Mouse (Mus musculus): Measurements from ENCODE around the gene Vezt. TPM values are rescaled to one million over a fixed set of nuclear protein-coding genes. Genes with fewer than 3 reads are reported as not detected.

Vezt gene
- total and polyA plus RNA-seq, 2 experiments: 6.5 to 9.2 TPM

- no peak overlapping the region for H3K4me3 ChIP-seq (ENCODE audit: insufficient read depth, low read depth, low read length)
- peaks cover 27% of the 10 kb centered on the region for H3K36me3 ChIP-seq (ENCODE audit: control insufficient read depth, insufficient read depth, low read length)
- no peak for DNase-seq (ENCODE audit: extremely low read depth, low read depth, low spot score)
- H3K4me1 ChIP-seq (ENCODE audit: control insufficient read depth, insufficient read depth, low read length): no peaks in the 10 kb centered on the region
- H3K27ac ChIP-seq (replicated peaks; ENCODE audit: insufficient read depth, low read depth, low read length): no peak overlapping the region
- H3K79me2 ChIP-seq (ENCODE audit: control insufficient read depth, insufficient read depth, low read length): no peaks in the 10 kb centered on the region
- TF ChIP-seq POLR2A (IDR thresholded peaks at IDR 0.05; ENCODE audit: extremely low read depth, insufficient read depth, low read length) (no peak), CTCF (IDR thresholded peaks at IDR 0.05; ENCODE audit: low read depth, low read length) (no peak)
- WGBS: 83% methylated on average over 10 of the region's 10 CpGs
- H3K27me3 ChIP-seq (ENCODE audit: control insufficient read depth, insufficient read depth, low read length): no peaks in the 10 kb centered on the region
- H3K9ac ChIP-seq (ENCODE audit: low read depth, low read length): no peak overlapping the region
Observed at GRCm38 (mm10) chr10:94000223-94000622, 35.4 kb downstream of the Vezt start.

GRCm38 (mm10) chr10:93999357-93999756, 36.3 kb downstream of the Vezt start:
- Histone ChIP-seq H3K27ac (replicated peaks; ENCODE audit: insufficient read depth, low read depth, low read length) (no peak overlapping the region), H3K27me3 (ENCODE audit: control insufficient read depth, insufficient read depth, low read length) (no peaks in the 10 kb centered on the region), H3K36me3 (ENCODE audit: control insufficient read depth, insufficient read depth, low read length) (peaks cover 27% of the 10 kb centered on the region), H3K9ac (ENCODE audit: low read depth, low read length) (no peak overlapping the region), H3K4me3 (ENCODE audit: insufficient read depth, low read depth, low read length) (no peak overlapping the region), H3K79me2 (ENCODE audit: control insufficient read depth, insufficient read depth, low read length) (no peaks in the 10 kb centered on the region), H3K4me1 (ENCODE audit: control insufficient read depth, insufficient read depth, low read length) (no peaks in the 10 kb centered on the region)
- DNase-seq (ENCODE audit: extremely low read depth, low read depth, low spot score): peak; percentile 19
- WGBS: 79% methylated on average over 1 of the region's 1 CpGs
- TF ChIP-seq CTCF (IDR thresholded peaks at IDR 0.05; ENCODE audit: low read depth, low read length) (no peak), POLR2A (IDR thresholded peaks at IDR 0.05; ENCODE audit: extremely low read depth, insufficient read depth, low read length) (no peak)

- WGBS: 97% methylated on average over 1 of the region's 1 CpGs
- DNase-seq (ENCODE audit: extremely low read depth, low read depth, low spot score): no peak
Observed at GRCm38 (mm10) chr10:93995100-93995499, 40.5 kb downstream of the Vezt start.

GRCm38 (mm10) chr10:93994136-93994535, 41.5 kb downstream of the Vezt start:
- Histone ChIP-seq H3K9ac (ENCODE audit: low read depth, low read length) (no peak overlapping the region), H3K27me3 (ENCODE audit: control insufficient read depth, insufficient read depth, low read length) (no peaks in the 10 kb centered on the region), H3K79me2 (ENCODE audit: control insufficient read depth, insufficient read depth, low read length) (no peaks in the 10 kb centered on the region), H3K4me3 (ENCODE audit: insufficient read depth, low read depth, low read length) (no peak overlapping the region), H3K36me3 (ENCODE audit: control insufficient read depth, insufficient read depth, low read length) (peaks cover 25% of the 10 kb centered on the region), H3K4me1 (ENCODE audit: control insufficient read depth, insufficient read depth, low read length) (no peaks in the 10 kb centered on the region), H3K27ac (replicated peaks; ENCODE audit: insufficient read depth, low read depth, low read length) (no peak overlapping the region)
- TF ChIP-seq POLR2A (IDR thresholded peaks at IDR 0.05; ENCODE audit: extremely low read depth, insufficient read depth, low read length) (no peak), CTCF (IDR thresholded peaks at IDR 0.05; ENCODE audit: low read depth, low read length) (no peak)
- DNase-seq (ENCODE audit: extremely low read depth, low read depth, low spot score): no peak
- WGBS: 97% methylated on average over 10 of the region's 10 CpGs

More at GRCm38 (mm10) chr10:93995100-93995499, 40.5 kb downstream of the Vezt start:
- H3K27ac ChIP-seq (replicated peaks; ENCODE audit: insufficient read depth, low read depth, low read length): no peak overlapping the region
- TF ChIP-seq CTCF (IDR thresholded peaks at IDR 0.05; ENCODE audit: low read depth, low read length): no peak
- TF ChIP-seq POLR2A (IDR thresholded peaks at IDR 0.05; ENCODE audit: extremely low read depth, insufficient read depth, low read length): no peak
- no peaks in the 10 kb centered on the region for H3K4me1 ChIP-seq (ENCODE audit: control insufficient read depth, insufficient read depth, low read length)
- no peak overlapping the region for H3K9ac ChIP-seq (ENCODE audit: low read depth, low read length)
- H3K27me3 ChIP-seq (ENCODE audit: control insufficient read depth, insufficient read depth, low read length): no peaks in the 10 kb centered on the region
- H3K36me3 ChIP-seq (ENCODE audit: control insufficient read depth, insufficient read depth, low read length): peaks cover 27% of the 10 kb centered on the region
- no peak overlapping the region for H3K4me3 ChIP-seq (ENCODE audit: insufficient read depth, low read depth, low read length)
- no peaks in the 10 kb centered on the region for H3K79me2 ChIP-seq (ENCODE audit: control insufficient read depth, insufficient read depth, low read length)

- no peak overlapping the region for H3K9ac ChIP-seq (ENCODE audit: low read depth, low read length)
- TF ChIP-seq POLR2A (IDR thresholded peaks at IDR 0.05; ENCODE audit: extremely low read depth, insufficient read depth, low read length) (no peak), CTCF (IDR thresholded peaks at IDR 0.05; ENCODE audit: low read depth, low read length) (no peak)
- H3K36me3 ChIP-seq (ENCODE audit: control insufficient read depth, insufficient read depth, low read length): peaks cover 20% of the 10 kb centered on the region
- H3K27ac ChIP-seq (replicated peaks; ENCODE audit: insufficient read depth, low read depth, low read length): no peak overlapping the region
- H3K79me2 ChIP-seq (ENCODE audit: control insufficient read depth, insufficient read depth, low read length): no peaks in the 10 kb centered on the region
- no peaks in the 10 kb centered on the region for H3K27me3 ChIP-seq (ENCODE audit: control insufficient read depth, insufficient read depth, low read length)
- no peaks in the 10 kb centered on the region for H3K4me1 ChIP-seq (ENCODE audit: control insufficient read depth, insufficient read depth, low read length)
- no peak overlapping the region for H3K4me3 ChIP-seq (ENCODE audit: insufficient read depth, low read depth, low read length)
- no peak for DNase-seq (ENCODE audit: extremely low read depth, low read depth, low spot score)
Observed at GRCm38 (mm10) chr10:93985357-93985756, 50.3 kb downstream of the Vezt start.

GRCm38 (mm10) chr10:93969306-93969705, 66.3 kb downstream of the Vezt start:
- TF ChIP-seq CTCF (IDR thresholded peaks at IDR 0.05; ENCODE audit: low read depth, low read length): no peak
- TF ChIP-seq POLR2A (IDR thresholded peaks at IDR 0.05; ENCODE audit: extremely low read depth, insufficient read depth, low read length): no peak
- 70% methylated on average over 10 of the region's 10 CpGs for WGBS
- Histone ChIP-seq H3K27ac (replicated peaks; ENCODE audit: insufficient read depth, low read depth, low read length) (no peak overlapping the region), H3K27me3 (ENCODE audit: control insufficient read depth, insufficient read depth, low read length) (no peaks in the 10 kb centered on the region), H3K79me2 (ENCODE audit: control insufficient read depth, insufficient read depth, low read length) (no peaks in the 10 kb centered on the region), H3K9ac (ENCODE audit: low read depth, low read length) (no peak overlapping the region), H3K4me3 (ENCODE audit: insufficient read depth, low read depth, low read length) (no peak overlapping the region), H3K36me3 (ENCODE audit: control insufficient read depth, insufficient read depth, low read length) (peaks cover 16% of the 10 kb centered on the region), H3K4me1 (ENCODE audit: control insufficient read depth, insufficient read depth, low read length) (no peaks in the 10 kb centered on the region)
- no peak for DNase-seq (ENCODE audit: extremely low read depth, low read depth, low spot score)
